Mouse (Mus musculus) neural tube, embryonic 11.5 days (tissue): ENCODE data around the gene Txn2. TPM values are rescaled to one million over a fixed set of nuclear protein-coding genes. Genes with fewer than 3 reads are reported as not detected.

Experiments used
- ATAC-seq: fragments of 200-750 bp; cut with Nextera tagmentation; 2 replicates; pipeline ENCODE4 v1.8.0; 2017; ENCODE audit warnings: moderate number of reproducible peaks, mild to moderate bottlenecking, moderate TSS enrichment, moderate library complexity; ENCODE audit not compliant: insufficient read depth, low FRiP score, low TSS enrichment
- DNase-seq: peaks from one replicate; pipeline ENCODE4 v3.0.0-alpha.2; 2015; ENCODE audit warnings: low spot score
- H3K27ac ChIP-seq: fragments of 300-500 bp; sonication (generic); 2 replicates; pipeline ENCODE4 v1.5.1; 2014; ENCODE audit warnings: low read depth, mild to moderate bottlenecking, low read length
- H3K27me3 ChIP-seq: fragments of 300-500 bp; sonication (generic); 2 replicates; pipeline ENCODE4 v1.6.1; 2014; ENCODE audit warnings: mild to moderate bottlenecking, low read length, mixed read lengths; ENCODE audit not compliant: control insufficient read depth, insufficient read depth
- H3K36me3 ChIP-seq: fragments of 300-500 bp; sonication (generic); 2 replicates; pipeline ENCODE4 v1.6.1; 2014; ENCODE audit warnings: mild to moderate bottlenecking, low read length, moderate library complexity, mixed read lengths; ENCODE audit not compliant: control insufficient read depth, insufficient read depth
- H3K4me1 ChIP-seq: fragments of 300-500 bp; sonication (generic); 2 replicates; pipeline ENCODE4 v1.6.1; 2014; ENCODE audit warnings: low read length, mixed read lengths; ENCODE audit not compliant: control insufficient read depth, insufficient read depth
- H3K4me2 ChIP-seq: fragments of 300-500 bp; sonication (generic); 2 replicates; pipeline ENCODE4 v1.6.1; 2014; ENCODE audit warnings: low read depth, mild to moderate bottlenecking, moderate library complexity
- H3K4me3 ChIP-seq: fragments of 300-500 bp; sonication (generic); 2 replicates; pipeline ENCODE4 v1.5.1; 2014; ENCODE audit warnings: low read depth, low read length
- H3K9ac ChIP-seq: fragments of 300-500 bp; sonication (generic); 2 replicates; pipeline ENCODE4 v1.6.1; 2014; ENCODE audit warnings: mild to moderate bottlenecking, low read length
- H3K9me3 ChIP-seq: fragments of 300-500 bp; sonication (generic); 2 replicates; pipeline ENCODE4 v1.6.1; 2016; ENCODE audit warnings: low read length; ENCODE audit not compliant: control insufficient read depth
- WGBS: fragments of 180-500 bp; shearing (Covaris S2); extraction: QIAGEN DNeasy Blood & Tissue Kit; methylation state at CpG from one replicate; pipeline ENCODE4 v1.1.7; 2014; 5-methylcytosine and 5-hydroxymethylcytosine counted together
- polyA plus RNA-seq: library from polyadenylated mRNA; unstranded; fragments of >200 nt; fragmentation: Nextera tagmentation; extraction: Ambion mirVana; gene quantifications from 2 replicates; pipeline ENCODE4 v1.2.1, GENCODE M21; 2014

Txn2 gene
- polyA plus RNA-seq, 1 experiment from 2014 or later = 277 TPM

GRCm38 (mm10) chr15:77882797-77883696 is 45.8 kb downstream of the Txn2 start:
- no peaks in the 10 kb centered on the region for H3K9me3 ChIP-seq
- no peaks in the 10 kb centered on the region for H3K36me3 ChIP-seq
- H3K4me1 ChIP-seq = no peaks in the 10 kb centered on the region
- H3K4me2 ChIP-seq = 0 out of 2 replicates have a peak overlapping the region, but pooled peaks have one; percentile 3
- no peak for ATAC-seq
- H3K27me3 ChIP-seq = no peaks in the 10 kb centered on the region
- DNase-seq = peak; percentile 46
- H3K4me3 ChIP-seq = no peak overlapping the region
- peak overlapping the region; percentile 32; the same call in 1 of the 2 replicates for H3K9ac ChIP-seq
- WGBS = 16% methylated on average over 15 of the region's 17 CpGs
- peak overlapping the region; percentile 8; the same call in 1 of the 2 replicates for H3K27ac ChIP-seq

DNA sequence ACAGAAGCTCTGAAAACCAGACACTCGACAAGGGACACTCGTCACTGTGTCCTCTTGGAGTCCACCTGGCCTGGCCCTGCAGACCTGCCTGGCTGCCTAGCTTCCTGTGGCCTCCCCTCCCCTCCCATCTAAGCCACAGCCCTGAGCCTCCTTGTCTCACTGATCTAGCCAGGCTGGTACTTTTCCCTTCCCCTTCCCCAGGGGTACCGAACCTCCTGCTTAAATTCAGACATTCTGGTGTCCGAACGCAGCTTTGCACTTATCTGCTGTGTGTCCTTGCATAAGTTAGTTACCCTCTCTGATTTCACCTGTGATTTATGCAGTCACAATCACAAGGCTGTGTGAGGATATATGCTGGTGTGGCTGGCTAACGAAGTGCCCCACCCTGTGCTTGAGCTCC is 46.5 kb downstream of the Txn2 start:
- DNase-seq = no peak
- no peak for ATAC-seq
- 64% methylated on average over 6 of the region's 6 CpGs for WGBS
- H3K4me3 ChIP-seq = no peak overlapping the region
- no peak overlapping the region for H3K27ac ChIP-seq
- no peaks in the 10 kb centered on the region for H3K27me3 ChIP-seq
- H3K9me3 ChIP-seq = no peaks in the 10 kb centered on the region
- H3K36me3 ChIP-seq = no peaks in the 10 kb centered on the region
- H3K9ac ChIP-seq = no peak overlapping the region
- no peaks in the 10 kb centered on the region for H3K4me1 ChIP-seq
- H3K4me2 ChIP-seq = no peak overlapping the region

GRCm38 (mm10) chr15:77881698-77882097 is 47.1 kb downstream of the Txn2 start:
- DNase-seq (no peak), ATAC-seq (no peak)
- WGBS = 67% methylated on average over 5 of the region's 5 CpGs
- no peak overlapping the region for H3K27ac ChIP-seq
- no peaks in the 10 kb centered on the region for H3K4me1 ChIP-seq
- no peak overlapping the region for H3K4me3 ChIP-seq
- no peak overlapping the region for H3K4me2 ChIP-seq
- H3K36me3 ChIP-seq = no peaks in the 10 kb centered on the region
- H3K27me3 ChIP-seq = no peaks in the 10 kb centered on the region
- H3K9ac ChIP-seq = no peak overlapping the region
- no peaks in the 10 kb centered on the region for H3K9me3 ChIP-seq

DNA sequence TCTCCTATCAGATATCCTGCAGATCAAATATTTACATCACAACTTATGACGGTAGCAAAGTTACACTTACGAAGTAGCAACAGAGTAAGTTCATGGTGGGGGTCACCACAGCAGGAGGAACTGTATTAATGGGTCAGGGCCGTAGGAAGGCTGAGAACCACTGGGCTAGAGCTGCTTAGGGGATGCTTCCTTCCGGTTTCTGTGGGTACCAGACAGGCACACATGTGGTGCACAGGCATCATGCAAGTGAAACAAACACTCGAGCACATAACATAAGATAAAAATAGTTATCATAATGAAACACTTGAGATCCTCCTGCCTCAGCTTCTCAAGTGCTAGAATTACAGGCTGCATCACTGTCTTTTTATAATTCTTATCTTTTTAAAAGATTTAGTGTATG is 48.1 kb downstream of the Txn2 start:
- DNase-seq (no peak), ATAC-seq (no peak)
- no peak overlapping the region for H3K9ac ChIP-seq
- 85% methylated on average over 5 of the region's 5 CpGs for WGBS
- no peaks in the 10 kb centered on the region for H3K4me1 ChIP-seq
- H3K27ac ChIP-seq = no peak overlapping the region
- H3K4me3 ChIP-seq = no peak overlapping the region
- no peak overlapping the region for H3K4me2 ChIP-seq
- no peaks in the 10 kb centered on the region for H3K36me3 ChIP-seq
- H3K9me3 ChIP-seq = no peaks in the 10 kb centered on the region
- H3K27me3 ChIP-seq = no peaks in the 10 kb centered on the region

DNA sequence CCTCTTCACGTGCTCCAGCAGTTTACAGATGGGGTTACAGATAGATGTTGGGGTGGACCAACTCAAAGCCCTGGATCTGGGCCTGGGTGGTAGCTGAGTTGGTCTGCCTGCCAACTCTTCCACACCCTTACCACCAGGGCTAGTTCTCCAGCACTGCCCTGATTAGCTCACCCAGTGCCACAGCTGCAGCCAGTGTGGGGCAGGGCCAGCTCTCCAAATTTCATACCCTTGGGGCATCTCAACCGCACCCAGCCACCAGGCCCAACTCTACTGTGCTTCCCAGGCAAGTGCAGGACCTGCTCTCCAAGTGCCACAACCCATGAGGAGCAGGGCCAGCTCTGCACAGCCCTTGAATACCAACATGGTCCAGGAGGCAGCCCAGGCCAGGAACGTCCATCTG is 49.0 kb downstream of the Txn2 start:
- Histone ChIP-seq H3K4me1 (no peaks in the 10 kb centered on the region), H3K27me3 (no peaks in the 10 kb centered on the region), H3K9ac (no peak overlapping the region), H3K4me2 (no peak overlapping the region), H3K9me3 (no peaks in the 10 kb centered on the region), H3K4me3 (no peak overlapping the region), H3K36me3 (no peaks in the 10 kb centered on the region), H3K27ac (no peak overlapping the region)
- DNase-seq (no peak), ATAC-seq (no peak)
- 87% methylated on average over 3 of the region's 3 CpGs for WGBS

- Histone ChIP-seq H3K4me3 (no peak overlapping the region), H3K9ac (no peak overlapping the region), H3K27me3 (no peaks in the 10 kb centered on the region), H3K4me1 (no peaks in the 10 kb centered on the region), H3K36me3 (no peaks in the 10 kb centered on the region), H3K9me3 (no peaks in the 10 kb centered on the region), H3K27ac (no peak overlapping the region), H3K4me2 (no peak overlapping the region)
- 76% methylated on average over 2 of the region's 2 CpGs for WGBS
- ATAC-seq = no peak
- no peak for DNase-seq
Observed at GRCm38 (mm10) chr15:77877209-77877608, 51.6 kb downstream of the Txn2 start.

DNA sequence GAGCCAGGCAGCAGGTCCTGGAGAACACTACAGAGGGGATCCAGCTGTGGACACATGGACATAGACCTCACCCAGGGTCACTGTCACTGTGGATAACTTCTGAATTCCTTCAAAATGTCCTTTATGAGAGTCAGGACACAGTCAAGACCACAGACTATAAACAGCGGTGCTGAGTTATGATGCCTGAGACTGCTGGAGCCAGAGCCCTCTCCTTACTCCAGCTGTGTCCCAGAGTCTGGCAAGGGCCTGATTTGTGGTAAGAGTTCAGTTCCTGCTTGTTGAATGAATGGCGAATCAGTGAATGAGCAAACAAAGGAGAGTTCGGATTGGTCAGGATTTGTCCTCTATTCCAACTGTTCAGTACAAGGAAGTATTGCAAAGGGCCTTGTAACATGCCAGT is 52.1 kb downstream of the Txn2 start:
- Histone ChIP-seq H3K9ac (no peak overlapping the region), H3K4me1 (no peaks in the 10 kb centered on the region), H3K4me3 (no peak overlapping the region), H3K36me3 (no peaks in the 10 kb centered on the region), H3K4me2 (no peak overlapping the region), H3K9me3 (no peaks in the 10 kb centered on the region), H3K27me3 (no peaks in the 10 kb centered on the region), H3K27ac (no peak overlapping the region)
- DNase-seq = no peak
- no peak for ATAC-seq
- WGBS = 85% methylated on average over 3 of the region's 3 CpGs

GRCm38 (mm10) chr15:77875953-77876352 is 52.9 kb downstream of the Txn2 start:
- WGBS = 91% methylated on average over 6 of the region's 6 CpGs
- ATAC-seq (no peak), DNase-seq (no peak)
- no peak overlapping the region for H3K4me3 ChIP-seq
- no peak overlapping the region for H3K27ac ChIP-seq
- H3K27me3 ChIP-seq = no peaks in the 10 kb centered on the region
- no peaks in the 10 kb centered on the region for H3K9me3 ChIP-seq
- H3K4me2 ChIP-seq = no peak overlapping the region
- H3K36me3 ChIP-seq = no peaks in the 10 kb centered on the region
- H3K9ac ChIP-seq = no peak overlapping the region
- no peaks in the 10 kb centered on the region for H3K4me1 ChIP-seq

GRCm38 (mm10) chr15:77874807-77875206 is 54.0 kb downstream of the Txn2 start:
- no peak overlapping the region for H3K4me3 ChIP-seq
- H3K4me2 ChIP-seq = no peak overlapping the region
- no peaks in the 10 kb centered on the region for H3K27me3 ChIP-seq
- H3K4me1 ChIP-seq = no peaks in the 10 kb centered on the region
- no peak for DNase-seq
- WGBS = 90% methylated on average over 9 of the region's 9 CpGs
- no peak overlapping the region for H3K9ac ChIP-seq
- no peaks in the 10 kb centered on the region for H3K36me3 ChIP-seq
- no peak overlapping the region for H3K27ac ChIP-seq
- H3K9me3 ChIP-seq = no peaks in the 10 kb centered on the region
- no peak for ATAC-seq
